Mouse (Mus musculus) natural killer cell, adult 2 months (primary cell): Measurements from ENCODE around the gene Golga2.
"Not testable (repeated sequence)": the region's sequence is repeated elsewhere in the genome, so short reads cannot be mapped to it uniquely, and the experiment has no call there.

Source experiments
- DNase-seq, 2 experiments: peaks; one replicate each; pipeline ENCODE4 v3.0.0; 2022; ENCODE audit warnings: low spot score in 2 of 2

Gene Golga2

GRCm38 (mm10) chr2:32288371-32288931 lies 1.3 kb downstream of the Golga2 start:
- no peak for DNase-seq

DNA sequence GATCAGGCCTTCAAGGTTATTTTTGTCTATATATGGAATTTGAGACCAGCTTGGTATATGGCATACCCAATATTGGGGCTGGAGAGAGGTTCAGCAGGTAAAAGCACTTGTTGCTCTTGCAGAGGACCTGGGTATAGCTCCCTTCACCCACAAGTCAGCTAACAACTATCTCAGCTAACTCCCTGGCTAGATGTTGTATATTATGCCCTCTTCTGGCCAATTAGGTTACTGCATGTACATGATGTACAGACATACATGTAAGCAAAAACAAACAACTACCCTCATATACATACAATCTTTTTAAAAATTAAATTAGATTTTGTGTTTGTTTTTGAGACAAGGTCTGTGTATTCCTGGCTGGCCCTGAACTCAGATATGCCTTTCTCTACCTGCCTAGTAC lies 2.4 kb downstream of the Golga2 start:
- DNase-seq = peak; percentile 26 to 33

GRCm38 (mm10) chr2:32294348-32294747 lies 7.2 kb downstream of the Golga2 start:
- no peak for DNase-seq

DNA sequence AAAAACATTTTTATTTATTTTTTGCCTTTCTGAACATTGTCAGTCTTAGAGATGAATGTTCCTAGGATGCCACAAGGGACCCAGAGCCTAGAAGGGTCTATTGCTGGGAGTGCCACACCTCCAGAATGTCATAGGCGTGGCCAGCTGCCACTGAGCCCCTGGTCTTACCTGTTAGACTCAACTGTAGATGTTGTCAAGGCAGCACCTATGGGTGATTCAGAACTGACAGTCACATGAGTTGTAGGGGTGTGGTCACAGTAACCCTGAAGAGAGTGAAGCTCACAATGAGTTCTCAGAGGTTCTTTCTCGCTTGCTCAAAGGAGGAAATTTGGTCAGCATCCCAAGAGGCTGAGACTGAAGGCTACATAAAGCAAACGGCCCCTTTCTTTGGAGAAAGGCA lies 8.1 kb downstream of the Golga2 start:
- DNase-seq = no peak

DNA sequence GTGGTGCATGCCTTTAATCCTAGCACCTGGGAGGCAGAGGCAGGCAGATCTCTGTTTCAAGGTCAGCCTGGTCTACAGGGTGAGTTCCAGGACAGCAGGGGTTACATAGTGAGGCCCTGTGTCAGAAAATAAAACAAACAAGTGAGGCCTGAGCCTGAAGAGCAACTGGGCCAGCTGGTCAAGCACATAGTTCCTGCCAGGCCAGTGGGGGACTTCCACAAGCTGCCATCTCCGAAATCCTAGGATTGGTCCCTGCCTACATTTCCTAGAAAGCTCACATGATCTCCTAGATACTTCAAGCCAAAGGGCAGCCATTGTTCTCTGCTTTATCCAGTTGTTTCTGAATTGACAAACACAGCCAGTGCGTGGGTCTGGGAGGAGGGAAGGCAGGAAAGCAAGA lies 8.7 kb downstream of the Golga2 start:
- DNase-seq = not testable (repeated sequence)

GRCm38 (mm10) chr2:32299469-32299868 lies 12.3 kb downstream of the Golga2 start:
- DNase-seq = no peak

DNA sequence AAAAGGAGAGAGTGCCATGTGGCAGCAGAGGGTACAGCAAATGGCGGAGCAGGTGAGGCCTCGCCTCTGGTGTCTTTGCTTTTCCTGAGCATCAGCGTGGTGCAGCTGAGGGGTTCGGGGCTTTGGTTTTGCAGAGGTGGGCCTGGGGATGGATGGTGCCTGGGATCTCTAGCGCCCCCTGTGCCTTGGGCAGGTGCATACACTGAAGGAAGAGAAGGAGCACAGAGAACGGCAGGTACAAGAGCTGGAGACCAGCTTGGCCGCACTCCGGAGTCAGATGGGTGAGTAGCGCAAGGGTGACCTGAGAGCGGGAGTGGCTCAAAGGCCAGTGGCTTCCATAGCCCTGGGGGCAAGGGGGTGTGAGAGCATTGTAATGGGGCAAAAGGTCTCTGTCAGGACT lies 15.8 kb downstream of the Golga2 start:
- no peak for DNase-seq

- peak in 1 of 2 experiments; percentile 46 for DNase-seq
Observed at GRCm38 (mm10) chr2:32304145-32304832, 17.1 kb downstream of the Golga2 start.

- DNase-seq = no peak
Observed at GRCm38 (mm10) chr2:32305668-32306067, 18.5 kb downstream of the Golga2 start.

DNA sequence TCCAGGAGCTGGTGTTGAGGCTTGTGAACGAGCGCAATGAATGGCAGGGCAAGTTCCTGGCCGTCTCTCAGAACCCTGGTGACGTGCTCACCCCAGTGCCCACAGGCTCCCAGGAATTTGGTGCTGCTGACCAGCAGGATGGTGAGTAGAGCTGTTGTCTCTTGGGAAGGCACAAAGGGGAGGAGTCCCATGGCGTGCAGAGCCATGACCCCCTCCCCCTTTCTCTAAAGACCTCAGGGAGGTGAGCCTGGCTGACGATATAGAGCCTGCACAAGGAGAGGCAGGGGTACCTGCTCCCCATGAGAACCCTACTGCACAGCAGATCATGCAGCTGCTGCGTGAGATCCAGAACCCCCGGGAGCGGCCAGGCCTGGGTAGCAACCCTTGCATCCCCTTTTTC lies 19.0 kb downstream of the Golga2 start:
- no peak for DNase-seq

DNA sequence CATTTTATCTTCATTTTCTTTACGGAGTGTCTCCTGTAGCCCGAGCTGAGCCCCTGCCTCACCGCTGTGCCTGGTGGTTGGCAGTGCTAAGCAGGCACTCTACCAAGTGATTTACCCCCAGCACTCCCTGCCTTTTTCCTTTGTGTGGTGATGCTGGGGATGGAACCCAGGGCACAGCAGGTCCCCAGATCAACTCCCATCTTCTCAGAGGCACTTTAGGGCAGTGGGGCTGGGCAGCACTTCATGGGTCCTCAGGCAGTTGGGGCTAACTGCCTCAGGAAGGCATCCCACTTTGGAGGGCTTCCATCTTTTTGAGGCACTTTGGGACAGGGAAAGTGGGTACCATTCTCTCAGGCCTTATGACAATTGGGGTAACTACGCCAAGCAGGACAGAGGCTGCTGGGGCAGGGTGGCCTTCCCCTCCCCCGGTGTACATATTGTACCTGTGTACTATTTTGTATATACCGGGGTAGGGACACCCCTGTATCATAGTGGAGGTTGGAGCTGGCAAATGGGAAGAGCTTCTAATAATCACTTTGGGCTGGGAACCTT lies 20.1 kb downstream of the Golga2 start:
- no peak for DNase-seq

DNA sequence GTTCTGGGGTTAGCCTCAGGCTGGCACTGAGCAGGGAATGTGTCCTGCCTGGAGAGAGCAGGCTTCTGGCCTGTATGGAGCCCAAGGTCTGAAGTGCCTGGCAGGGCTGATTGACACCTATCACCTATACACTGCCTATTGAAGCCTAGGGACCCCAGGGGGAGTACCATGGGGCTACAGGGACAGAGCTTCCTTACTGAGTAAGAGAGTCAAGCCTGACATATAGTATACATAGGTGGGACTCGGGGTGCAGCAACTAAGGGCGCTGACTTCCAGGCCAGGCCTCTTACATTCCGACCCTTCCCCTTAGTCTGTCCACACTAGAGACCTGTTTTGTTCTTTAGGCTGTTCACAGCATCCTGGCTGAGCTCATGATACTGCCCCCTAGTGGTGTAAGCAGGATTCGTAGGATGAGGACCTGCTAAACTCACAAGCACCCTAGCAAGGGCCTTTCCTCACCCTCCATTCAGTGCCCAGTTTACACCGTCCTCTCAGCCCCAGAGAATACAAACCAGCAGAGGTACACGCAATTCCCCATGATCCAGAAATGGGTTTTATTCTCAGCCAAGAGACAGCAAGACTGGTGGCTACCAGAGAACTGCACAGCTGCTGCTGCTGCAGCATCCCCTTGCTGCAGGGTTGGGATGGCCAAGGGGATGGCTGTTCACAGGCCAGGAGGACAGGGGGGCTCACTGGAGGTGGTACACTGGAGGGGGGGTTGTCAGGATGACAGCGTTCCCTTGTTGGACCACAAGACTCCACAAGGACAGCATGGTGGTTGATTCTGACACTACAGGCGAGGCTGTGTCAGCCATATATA lies 21.0 kb downstream of the Golga2 start:
- peak; percentile 43 to 58 for DNase-seq

DNA sequence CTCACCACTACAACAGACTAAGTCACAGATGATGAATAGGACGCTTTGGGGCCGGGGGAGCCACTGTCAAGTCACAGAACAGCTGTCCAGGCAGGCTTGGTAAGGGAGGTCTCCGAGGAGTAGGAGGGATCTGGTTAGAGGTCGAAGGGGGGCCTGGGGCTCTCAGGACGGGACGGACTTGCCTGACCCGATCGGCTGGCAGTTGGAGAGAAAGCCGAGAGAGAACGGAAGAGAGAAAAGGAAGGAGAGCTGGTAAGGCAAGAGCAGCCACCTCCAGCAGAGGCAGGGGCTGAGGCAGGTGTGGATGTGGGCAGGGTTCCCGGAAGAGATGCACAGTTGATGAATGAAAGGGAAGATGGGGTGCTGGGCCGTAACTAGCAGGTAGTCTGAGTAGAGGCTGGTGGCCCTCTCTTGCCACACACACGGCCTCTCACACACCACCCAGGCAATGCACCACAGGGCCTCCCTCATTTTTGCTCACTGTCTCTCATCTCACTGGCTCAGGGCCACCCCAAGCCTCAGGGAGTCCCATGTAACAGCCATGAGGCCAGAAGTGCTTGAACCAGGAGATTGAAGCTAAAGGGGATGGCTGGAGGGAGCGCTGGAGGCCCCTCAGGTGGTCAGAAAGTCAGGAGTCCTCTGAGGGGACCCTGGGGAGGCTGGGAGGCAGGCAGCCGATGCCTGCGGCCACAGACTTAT lies 21.8 kb downstream of the Golga2 start:
- DNase-seq = no peak

DNA sequence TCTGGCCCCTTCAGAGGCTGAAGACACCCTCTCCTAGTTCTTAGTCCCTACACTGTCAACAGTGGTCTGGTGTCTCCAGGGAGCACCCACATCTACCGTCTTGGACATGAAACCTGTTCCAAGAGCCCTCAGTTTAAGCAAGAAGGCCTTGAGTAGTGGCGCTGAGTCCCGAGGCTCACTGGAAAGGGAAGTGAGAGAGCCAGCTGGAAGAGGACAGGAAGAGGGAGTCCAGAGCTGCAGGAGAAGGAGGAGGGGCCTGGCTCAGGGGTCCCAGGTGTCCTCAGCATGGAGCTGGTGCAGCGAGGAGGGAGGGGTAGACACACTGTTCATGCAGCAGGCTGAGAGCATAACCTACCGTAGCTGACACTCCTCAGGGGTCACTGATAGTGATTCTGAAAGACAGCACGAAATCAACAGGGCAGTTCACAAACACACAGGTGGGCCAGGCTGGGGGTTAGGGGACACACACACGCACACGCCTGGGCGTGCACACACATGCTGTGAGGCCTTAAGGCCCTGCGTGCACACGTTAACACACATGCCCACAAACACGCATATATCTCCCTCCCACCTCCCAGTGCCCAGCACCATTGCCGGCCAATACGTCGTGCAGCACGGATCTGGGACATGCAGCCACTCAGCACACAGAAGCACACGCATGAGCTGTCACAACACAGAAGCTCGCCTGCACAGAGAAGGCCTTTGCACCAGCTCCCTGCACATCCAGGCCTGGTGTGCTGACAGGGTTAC lies 23.1 kb downstream of the Golga2 start:
- DNase-seq = no peak

GRCm38 (mm10) chr2:32311443-32312317 lies 24.5 kb downstream of the Golga2 start:
- no peak for DNase-seq

- DNase-seq = peak; percentile 72 to 82
Observed at GRCm38 (mm10) chr2:32312318-32312964, 25.3 kb downstream of the Golga2 start.

DNA sequence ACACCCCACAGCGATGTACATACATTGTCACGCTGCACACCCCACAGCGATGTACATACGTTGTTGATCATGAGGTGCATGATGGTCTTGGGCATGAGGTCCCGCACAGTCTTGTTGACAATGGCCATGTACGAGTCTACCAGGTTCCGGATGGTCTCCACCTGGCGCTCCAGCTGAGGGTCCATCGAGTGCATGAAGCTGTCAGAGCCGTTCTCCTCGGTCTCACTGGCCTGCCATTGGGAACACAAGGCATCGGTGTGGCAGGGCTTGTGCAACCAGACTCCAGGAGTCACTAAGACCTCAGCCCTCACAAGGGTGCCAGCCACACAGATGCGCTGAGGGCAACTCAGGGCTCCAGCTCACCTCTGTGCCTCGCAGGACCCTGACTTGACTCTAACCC lies 27.6 kb downstream of the Golga2 start:
- DNase-seq = no peak

- DNase-seq = no peak
Observed at GRCm38 (mm10) chr2:32315751-32316150, 28.6 kb downstream of the Golga2 start.

- DNase-seq = no peak
Observed at GRCm38 (mm10) chr2:32316887-32317656, 29.9 kb downstream of the Golga2 start.
